Mouse (Mus musculus) kidney, postnatal 0 days (tissue): ENCODE results near the gene Tbc1d4. TPM values are rescaled to one million over a fixed set of nuclear protein-coding genes. Genes with fewer than 3 reads are reported as not detected.
A peak's percentile ranks its signal among the peaks of the same experiment; 100 is the strongest.

ENCODE experiments used
- ATAC-seq: fragments of 200-750 bp; cut with Nextera tagmentation; replicated peaks from 2 replicates; pipeline ENCODE4 v1.8.0; 2017; ENCODE audit warnings: low read depth, moderate number of reproducible peaks, moderate TSS enrichment, moderate library complexity; ENCODE audit not compliant: low FRiP score
- DNase-seq: peaks from one replicate; pipeline ENCODE4 v3.0.0-alpha.2; 2016; ENCODE audit warnings: low spot score
- H3K27ac ChIP-seq: fragments of 300-500 bp; sonication (generic); 2 replicates; pipeline ENCODE4 v1.5.1; 2014; ENCODE audit warnings: mild to moderate bottlenecking
- H3K27me3 ChIP-seq: fragments of 300-500 bp; sonication (generic); 2 replicates; pipeline ENCODE4 v1.6.1; 2014; ENCODE audit warnings: low read length, mixed read lengths; ENCODE audit not compliant: insufficient read depth
- H3K36me3 ChIP-seq: fragments of 300-500 bp; sonication (generic); 2 replicates; pipeline ENCODE4 v1.6.1; 2014; ENCODE audit warnings: low read length, mixed read lengths; ENCODE audit not compliant: insufficient read depth
- H3K4me1 ChIP-seq: fragments of 300-500 bp; sonication (generic); replicated peaks from 2 replicates; pipeline ENCODE4 v1.6.1; 2014; ENCODE audit warnings: antibody characterized with exemption, low read length, mixed read lengths; ENCODE audit not compliant: insufficient read depth
- H3K4me2 ChIP-seq: fragments of 300-500 bp; sonication (generic); 2 replicates; pipeline ENCODE4 v1.6.1; 2014; ENCODE audit warnings: mild to moderate bottlenecking, low read length, moderate library complexity, mixed read lengths
- H3K4me3 ChIP-seq: fragments of 300-500 bp; sonication (generic); replicated peaks from 2 replicates; pipeline ENCODE4 v1.5.1; 2014; ENCODE audit warnings: low read depth, low read length
- H3K9ac ChIP-seq: fragments of 300-500 bp; sonication (generic); 2 replicates; pipeline ENCODE4 v1.6.1; 2014; ENCODE audit warnings: low read depth, low read length
- H3K9me3 ChIP-seq: fragments of 300-500 bp; sonication (generic); replicated peaks from 2 replicates; pipeline ENCODE4 v1.6.1; 2016; ENCODE audit warnings: low read length, inconsistent platforms, mixed read lengths
- CTCF ChIP-seq: IDR thresholded peaks from 2 replicates; pipeline ENCODE4 v1.5.1; 2016; ENCODE audit warnings: antibody characterized with exemption, low read depth, mild to moderate bottlenecking, moderate library complexity
- WGBS: fragments of 180-500 bp; shearing (Covaris S2); extraction: QIAGEN DNeasy Blood & Tissue Kit; methylation state at CpG from one replicate; pipeline ENCODE4 v1.1.7; 2014; 5-methylcytosine and 5-hydroxymethylcytosine counted together
- polyA plus RNA-seq: library from polyadenylated mRNA; unstranded; fragments of >200 nt; fragmentation: Nextera tagmentation; extraction: Ambion mirVana; gene quantifications from 2 replicates; pipeline ENCODE4 v1.2.1, GENCODE M21; 2015

Gene Tbc1d4
- polyA plus RNA-seq, 1 experiment from 2014 or later: 15.9 TPM

DNA sequence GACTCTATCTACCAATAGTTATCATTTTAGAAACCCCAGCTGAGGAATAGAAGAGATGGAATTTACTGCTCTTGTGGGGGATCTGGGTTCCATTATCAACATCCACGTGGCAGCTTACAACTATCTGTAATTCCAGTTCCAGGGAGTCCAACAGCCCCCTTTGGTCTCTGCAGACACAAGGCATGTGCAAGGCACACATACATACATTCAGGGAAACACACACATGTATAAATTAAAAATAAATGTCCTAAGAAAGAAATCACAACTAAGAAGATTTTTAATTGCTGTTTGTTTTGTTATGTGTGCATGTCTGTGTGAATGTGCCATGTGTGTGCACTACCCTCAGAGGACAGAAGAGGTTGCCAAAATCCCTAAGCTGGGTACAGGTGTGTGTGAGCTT, 82.5 kb downstream of the Tbc1d4 start:
- TF ChIP-seq CTCF: no peak
- H3K36me3 ChIP-seq: no peaks in the 10 kb centered on the region
- no peaks in the 10 kb centered on the region for H3K9me3 ChIP-seq
- no peaks in the 10 kb centered on the region for H3K4me1 ChIP-seq
- H3K27ac ChIP-seq: no peak overlapping the region
- ATAC-seq (no peak), DNase-seq (no peak)
- no peak overlapping the region for H3K9ac ChIP-seq
- 65% methylated on average over 1 of the region's 1 CpGs for WGBS
- no peak overlapping the region for H3K4me2 ChIP-seq
- no peak overlapping the region for H3K4me3 ChIP-seq
- no peaks in the 10 kb centered on the region for H3K27me3 ChIP-seq

GRCm38 (mm10) chr14:101519964-101520363, 89.0 kb downstream of the Tbc1d4 start:
- TF ChIP-seq CTCF: no peak
- Histone ChIP-seq H3K27ac (no peak overlapping the region), H3K4me3 (no peak overlapping the region), H3K4me1 (no peaks in the 10 kb centered on the region), H3K4me2 (no peak overlapping the region), H3K9me3 (no peaks in the 10 kb centered on the region), H3K36me3 (no peaks in the 10 kb centered on the region), H3K9ac (no peak overlapping the region), H3K27me3 (no peaks in the 10 kb centered on the region)
- WGBS: 84% methylated on average over 2 of the region's 2 CpGs
- DNase-seq (no peak), ATAC-seq (no peak)

GRCm38 (mm10) chr14:101518259-101518658, 90.7 kb downstream of the Tbc1d4 start:
- WGBS: 38% methylated on average over 14 of the region's 14 CpGs
- Histone ChIP-seq H3K4me1 (no peaks in the 10 kb centered on the region), H3K36me3 (no peaks in the 10 kb centered on the region), H3K4me3 (no peak overlapping the region), H3K9me3 (no peaks in the 10 kb centered on the region), H3K9ac (no peak overlapping the region), H3K27ac (no peak overlapping the region), H3K27me3 (no peaks in the 10 kb centered on the region), H3K4me2 (no peak overlapping the region)
- DNase-seq (no peak), ATAC-seq (no peak)
- no peak for TF ChIP-seq CTCF

- DNase-seq: no peak
- no peaks in the 10 kb centered on the region for H3K36me3 ChIP-seq
- no peak overlapping the region for H3K4me2 ChIP-seq
- H3K9me3 ChIP-seq: no peaks in the 10 kb centered on the region
- no peak for TF ChIP-seq CTCF
- no peak overlapping the region for H3K4me3 ChIP-seq
- no peaks in the 10 kb centered on the region for H3K4me1 ChIP-seq
- no peaks in the 10 kb centered on the region for H3K27me3 ChIP-seq
- 44% methylated on average over 6 of the region's 6 CpGs for WGBS
- no peak overlapping the region for H3K9ac ChIP-seq
- H3K27ac ChIP-seq: no peak overlapping the region
- no peak for ATAC-seq
Measured at GRCm38 (mm10) chr14:101517801-101518200, 91.2 kb downstream of the Tbc1d4 start.

DNA sequence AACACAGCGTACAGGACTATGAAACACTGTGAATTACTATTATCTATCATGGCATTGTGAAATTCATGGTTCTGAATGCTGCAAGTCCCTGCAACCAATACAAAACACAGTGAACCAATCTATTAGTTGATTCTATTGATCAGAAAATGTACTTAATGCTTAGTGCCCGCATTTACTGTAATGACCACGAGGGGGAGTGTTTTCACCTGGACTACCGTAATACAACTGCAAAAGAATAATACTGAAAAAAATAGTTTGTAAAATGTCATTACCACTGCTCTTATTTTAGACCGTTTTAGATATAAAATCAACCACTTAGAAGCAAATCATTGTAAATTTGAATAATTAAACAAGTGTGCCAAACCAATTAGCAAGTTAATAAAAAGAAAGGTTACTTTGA, 91.7 kb downstream of the Tbc1d4 start:
- no peak overlapping the region for H3K4me3 ChIP-seq
- peak; percentile 86 for TF ChIP-seq CTCF
- no peaks in the 10 kb centered on the region for H3K36me3 ChIP-seq
- H3K4me2 ChIP-seq: no peak overlapping the region
- WGBS: 20% methylated on average over 5 of the region's 5 CpGs
- no peaks in the 10 kb centered on the region for H3K9me3 ChIP-seq
- peak; percentile 74 for DNase-seq
- H3K9ac ChIP-seq: no peak overlapping the region
- H3K27me3 ChIP-seq: no peaks in the 10 kb centered on the region
- H3K27ac ChIP-seq: no peak overlapping the region
- ATAC-seq: no peak
- 0 out of 2 replicates have a peak, but pooled peaks cover 1% of the 10 kb centered on the region for H3K4me1 ChIP-seq

DNA sequence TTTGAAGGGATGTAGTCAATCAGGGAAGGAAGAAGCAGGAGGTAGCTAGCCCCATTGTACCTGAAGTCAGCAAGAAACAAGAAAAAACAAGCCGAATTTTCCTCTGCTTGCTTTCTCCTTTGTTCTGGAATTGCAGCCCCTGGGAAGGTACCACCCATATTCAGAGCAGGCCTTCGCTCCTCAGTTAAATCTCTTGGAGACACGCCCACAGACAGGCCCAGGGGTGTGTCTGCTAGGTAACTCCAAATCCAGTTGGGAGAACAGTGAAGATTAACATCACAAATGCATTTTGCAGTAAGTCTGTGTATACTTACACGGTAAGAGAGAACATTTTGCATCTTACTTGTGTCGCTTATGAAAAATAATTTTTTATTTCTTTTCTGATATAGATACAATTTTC, 92.1 kb downstream of the Tbc1d4 start:
- H3K27me3 ChIP-seq: no peaks in the 10 kb centered on the region
- H3K4me1 ChIP-seq: 0 out of 2 replicates have a peak, but pooled peaks cover 5% of the 10 kb centered on the region
- H3K36me3 ChIP-seq: no peaks in the 10 kb centered on the region
- no peak for TF ChIP-seq CTCF
- no peak overlapping the region for H3K27ac ChIP-seq
- no peak overlapping the region for H3K4me3 ChIP-seq
- no peak overlapping the region for H3K9ac ChIP-seq
- WGBS: 45% methylated on average over 5 of the region's 5 CpGs
- H3K4me2 ChIP-seq: no peak overlapping the region
- DNase-seq (no peak), ATAC-seq (no peak)
- H3K9me3 ChIP-seq: no peaks in the 10 kb centered on the region

- no peak overlapping the region for H3K9ac ChIP-seq
- no peak overlapping the region for H3K27ac ChIP-seq
- H3K4me2 ChIP-seq: no peak overlapping the region
- H3K36me3 ChIP-seq: no peaks in the 10 kb centered on the region
- no peak for DNase-seq
- no peaks in the 10 kb centered on the region for H3K27me3 ChIP-seq
- H3K4me3 ChIP-seq: no peak overlapping the region
- no peak for TF ChIP-seq CTCF
- no peaks in the 10 kb centered on the region for H3K9me3 ChIP-seq
- H3K4me1 ChIP-seq: peaks cover 5% of the 10 kb centered on the region; the same call in 1 of the 2 replicates
- ATAC-seq: no peak
- WGBS: 94% methylated on average over 11 of the region's 11 CpGs
Measured at GRCm38 (mm10) chr14:101516031-101516430, 93.0 kb downstream of the Tbc1d4 start.
